Mouse (Mus musculus) kidney, adult 2 months (tissue): ENCODE data around the gene Nfyc.

ENCODE experiments used
- CTCF ChIP-seq: fragments of 200-500 bp; conservative IDR thresholded peaks from 2 replicates; pipeline ENCODE4 v1.5.1; 2011; ENCODE audit warnings: low read depth, mild to moderate bottlenecking, control low read depth, low read length, moderate library complexity, mixed read lengths; ENCODE audit not compliant: insufficient read depth, insufficient read length
- POLR2A ChIP-seq: fragments of 200-500 bp; IDR thresholded peaks from one replicate; pipeline ENCODE4 v1.6.1; 2011; ENCODE audit warnings: low read depth, low read length, control low read depth

- no peak for TF ChIP-seq POLR2A
- TF ChIP-seq CTCF = no peak
These were observed 105.8 kb downstream of the Nfyc start for GRCm38 (mm10) chr4:120725516-120726090.
